Mouse (Mus musculus): ENCODE measurements around the gene Rbm19. TPM values are rescaled to one million over a fixed set of nuclear protein-coding genes. Genes with fewer than 3 reads are reported as not detected.
A peak's percentile ranks its signal among the peaks of the same experiment; 100 is the strongest.

Gene Rbm19
- polyA plus RNA-seq, 1 experiment from 2014 or later = 27.6 TPM

GRCm38 (mm10) chr5:120196879-120197278 lies 80.6 kb downstream of the Rbm19 start:
- Histone ChIP-seq H3K4me3 (no peak overlapping the region), H3K4me1 (replicated peaks) (peaks cover 38% of the 10 kb centered on the region), H3K27me3 (ENCODE audit: insufficient read depth, poor library complexity, severe bottlenecking) (0 out of 2 replicates have a peak, but pooled peaks cover 3% of the 10 kb centered on the region), H3K27ac (peak overlapping the region; percentile 60; the same call in 1 of the 2 replicates), H3K9me3 (no peaks in the 10 kb centered on the region), H3K36me3 (peaks cover 37% of the 10 kb centered on the region)
- DNase-seq (ENCODE audit: low spot score) = no peak
- 85% methylated on average over 9 of the region's 9 CpGs for WGBS

- Histone ChIP-seq H3K4me3 (no peak overlapping the region), H3K27ac (no peak overlapping the region), H3K27me3 (ENCODE audit: insufficient read depth, poor library complexity, severe bottlenecking) (0 out of 2 replicates have a peak, but pooled peaks cover 3% of the 10 kb centered on the region), H3K9me3 (no peaks in the 10 kb centered on the region), H3K36me3 (peaks cover 37% of the 10 kb centered on the region), H3K4me1 (replicated peaks) (peaks cover 32% of the 10 kb centered on the region)
- no peak for DNase-seq (ENCODE audit: low spot score)
- WGBS = 90% methylated on average over 10 of the region's 10 CpGs
Measured at GRCm38 (mm10) chr5:120197813-120198387, 81.6 kb downstream of the Rbm19 start.

- Histone ChIP-seq H3K9me3 (no peaks in the 10 kb centered on the region), H3K36me3 (peaks cover 37% of the 10 kb centered on the region), H3K4me1 (replicated peaks) (peaks cover 23% of the 10 kb centered on the region), H3K27ac (no peak overlapping the region), H3K4me3 (no peak overlapping the region), H3K27me3 (ENCODE audit: insufficient read depth, poor library complexity, severe bottlenecking) (0 out of 2 replicates have a peak, but pooled peaks cover 6% of the 10 kb centered on the region)
- 89% methylated on average over 7 of the region's 7 CpGs for WGBS
- no peak for DNase-seq (ENCODE audit: low spot score)
Measured at GRCm38 (mm10) chr5:120199865-120200264, 83.6 kb downstream of the Rbm19 start.

GRCm38 (mm10) chr5:120204316-120204715 lies 88.1 kb downstream of the Rbm19 start:
- peaks cover 40% of the 10 kb centered on the region for H3K27me3 ChIP-seq (ENCODE audit: insufficient read depth, poor library complexity, severe bottlenecking)
- no peak for DNase-seq (ENCODE audit: low spot score)
- H3K27ac ChIP-seq = no peak overlapping the region
- peaks cover 17% of the 10 kb centered on the region for H3K36me3 ChIP-seq
- H3K9me3 ChIP-seq = no peaks in the 10 kb centered on the region
- 64% methylated on average over 3 of the region's 3 CpGs for WGBS
- no peak overlapping the region for H3K4me3 ChIP-seq
- H3K4me1 ChIP-seq (replicated peaks) = peaks cover 42% of the 10 kb centered on the region

GRCm38 (mm10) chr5:120206313-120206943 lies 90.2 kb downstream of the Rbm19 start:
- Histone ChIP-seq H3K27me3 (ENCODE audit: insufficient read depth, poor library complexity, severe bottlenecking) (peaks cover 58% of the 10 kb centered on the region), H3K27ac (peak overlapping the region; percentile 57)
- peak; percentile 37 for DNase-seq (ENCODE audit: low spot score)

GRCm38 (mm10) chr5:120207492-120207891 lies 91.2 kb downstream of the Rbm19 start:
- Histone ChIP-seq H3K4me3 (no peak overlapping the region), H3K4me1 (replicated peaks) (peaks cover 58% of the 10 kb centered on the region), H3K27me3 (ENCODE audit: insufficient read depth, poor library complexity, severe bottlenecking) (peaks cover 69% of the 10 kb centered on the region), H3K36me3 (no peaks in the 10 kb centered on the region), H3K27ac (no peak overlapping the region), H3K9me3 (no peaks in the 10 kb centered on the region)
- WGBS = 77% methylated on average over 4 of the region's 4 CpGs
- DNase-seq (ENCODE audit: low spot score) = no peak

More at GRCm38 (mm10) chr5:120206313-120206943, 90.2 kb downstream of the Rbm19 start:
- Histone ChIP-seq H3K36me3 (no peaks in the 10 kb centered on the region), H3K4me3 (no peak overlapping the region), H3K9me3 (no peaks in the 10 kb centered on the region), H3K4me1 (replicated peaks) (peaks cover 54% of the 10 kb centered on the region)
- 58% methylated on average over 12 of the region's 12 CpGs for WGBS

- DNase-seq (ENCODE audit: low spot score) = peak; percentile 52
- Histone ChIP-seq H3K36me3 (no peaks in the 10 kb centered on the region), H3K9me3 (no peaks in the 10 kb centered on the region), H3K27me3 (ENCODE audit: insufficient read depth, poor library complexity, severe bottlenecking) (peaks cover 77% of the 10 kb centered on the region), H3K4me1 (replicated peaks) (peaks cover 57% of the 10 kb centered on the region), H3K4me3 (peak overlapping the region; percentile 27; the same call in 1 of the 2 replicates), H3K27ac (0 out of 2 replicates have a peak overlapping the region, but pooled peaks have one; percentile 40)
- 4% methylated on average over 11 of the region's 11 CpGs for WGBS
Measured at GRCm38 (mm10) chr5:120210668-120211067, 94.4 kb downstream of the Rbm19 start.

GRCm38 (mm10) chr5:120211182-120211581 lies 94.9 kb downstream of the Rbm19 start:
- Histone ChIP-seq H3K36me3 (no peaks in the 10 kb centered on the region), H3K27ac (0 out of 2 replicates have a peak overlapping the region, but pooled peaks have one; percentile 46), H3K27me3 (ENCODE audit: insufficient read depth, poor library complexity, severe bottlenecking) (peaks cover 77% of the 10 kb centered on the region), H3K4me1 (replicated peaks) (peaks cover 52% of the 10 kb centered on the region), H3K4me3 (peak overlapping the region; percentile 27; the same call in 1 of the 2 replicates), H3K9me3 (no peaks in the 10 kb centered on the region)
- DNase-seq (ENCODE audit: low spot score) = peak; percentile 52
- WGBS = 5% methylated on average over 17 of the region's 17 CpGs

- H3K27ac ChIP-seq = no peak overlapping the region
- peaks cover 77% of the 10 kb centered on the region for H3K27me3 ChIP-seq (ENCODE audit: insufficient read depth, poor library complexity, severe bottlenecking)
- DNase-seq (ENCODE audit: low spot score) = no peak
- 68% methylated on average over 3 of the region's 3 CpGs for WGBS
- no peaks in the 10 kb centered on the region for H3K36me3 ChIP-seq
- H3K4me3 ChIP-seq = no peak overlapping the region
- H3K4me1 ChIP-seq (replicated peaks) = peaks cover 38% of the 10 kb centered on the region
- H3K9me3 ChIP-seq = no peaks in the 10 kb centered on the region
Measured at GRCm38 (mm10) chr5:120214511-120214910, 98.2 kb downstream of the Rbm19 start.

- H3K4me1 ChIP-seq (replicated peaks) = peaks cover 29% of the 10 kb centered on the region
- H3K27ac ChIP-seq = no peak overlapping the region
- H3K36me3 ChIP-seq = no peaks in the 10 kb centered on the region
- H3K4me3 ChIP-seq = no peak overlapping the region
- 14% methylated on average over 4 of the region's 4 CpGs for WGBS
- peaks cover 99% of the 10 kb centered on the region for H3K27me3 ChIP-seq (ENCODE audit: insufficient read depth, poor library complexity, severe bottlenecking)
- no peak for DNase-seq (ENCODE audit: low spot score)
- H3K9me3 ChIP-seq = no peaks in the 10 kb centered on the region
Measured at GRCm38 (mm10) chr5:120221216-120221615, 105.0 kb downstream of the Rbm19 start.

GRCm38 (mm10) chr5:120225383-120225782 lies 109.1 kb downstream of the Rbm19 start:
- Histone ChIP-seq H3K4me3 (no peak overlapping the region), H3K27ac (peak overlapping the region; percentile 66; the same call in 1 of the 2 replicates), H3K27me3 (ENCODE audit: insufficient read depth, poor library complexity, severe bottlenecking) (peaks cover 96% of the 10 kb centered on the region), H3K36me3 (no peaks in the 10 kb centered on the region), H3K4me1 (replicated peaks) (peaks cover 44% of the 10 kb centered on the region), H3K9me3 (no peaks in the 10 kb centered on the region)
- DNase-seq (ENCODE audit: low spot score) = peak; percentile 81
- 16% methylated on average over 14 of the region's 14 CpGs for WGBS

- H3K4me3 ChIP-seq = no peak overlapping the region
- H3K4me1 ChIP-seq (replicated peaks) = peaks cover 59% of the 10 kb centered on the region
- H3K27me3 ChIP-seq (ENCODE audit: insufficient read depth, poor library complexity, severe bottlenecking) = peaks cover 94% of the 10 kb centered on the region
- H3K36me3 ChIP-seq = no peaks in the 10 kb centered on the region
- peak overlapping the region; percentile 29; the same call in 1 of the 2 replicates for H3K27ac ChIP-seq
- no peaks in the 10 kb centered on the region for H3K9me3 ChIP-seq
- no peak for DNase-seq (ENCODE audit: low spot score)
- 49% methylated on average over 20 of the region's 20 CpGs for WGBS
Measured at GRCm38 (mm10) chr5:120228613-120229409, 112.5 kb downstream of the Rbm19 start.

Measured in hindbrain, embryonic 10.5 days (tissue).